Mouse (Mus musculus) liver, embryonic 14.5 days (tissue): ENCODE results near the gene Naif1.

Experiments used
- CTCF ChIP-seq: IDR thresholded peaks from 2 replicates; pipeline ENCODE4 v1.5.1; 2016; ENCODE audit warnings: antibody characterized with exemption, low read depth, control low read depth
- EP300 ChIP-seq: IDR thresholded peaks from 2 replicates; pipeline ENCODE4 v1.6.1; 2016; ENCODE audit warnings: antibody characterized with exemption, low read depth

DNA sequence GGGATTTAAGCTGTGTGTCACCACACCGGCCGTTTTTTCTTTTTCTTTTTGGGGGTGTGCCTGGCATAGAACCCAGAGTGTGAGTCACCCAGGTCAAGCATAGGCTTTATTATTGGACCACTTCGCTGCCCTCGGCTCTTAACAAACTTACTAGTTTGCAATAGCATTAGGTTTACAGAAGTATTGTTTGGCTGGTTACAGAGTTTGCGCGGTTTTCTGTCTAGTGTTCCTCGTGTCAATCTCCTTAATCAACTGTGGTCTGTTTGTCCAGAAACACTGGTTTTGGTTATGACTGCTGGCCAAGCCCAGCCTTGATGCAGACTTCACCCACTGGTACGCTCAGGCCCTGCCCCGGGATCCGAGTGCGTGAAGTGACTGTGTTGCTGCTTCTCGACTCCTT, 52.6 kb downstream of the Naif1 start:
- TF ChIP-seq CTCF (no peak), EP300 (no peak)
